Mouse (Mus musculus): ENCODE results near the gene Olfr645.

The Olfr645 gene

DNA sequence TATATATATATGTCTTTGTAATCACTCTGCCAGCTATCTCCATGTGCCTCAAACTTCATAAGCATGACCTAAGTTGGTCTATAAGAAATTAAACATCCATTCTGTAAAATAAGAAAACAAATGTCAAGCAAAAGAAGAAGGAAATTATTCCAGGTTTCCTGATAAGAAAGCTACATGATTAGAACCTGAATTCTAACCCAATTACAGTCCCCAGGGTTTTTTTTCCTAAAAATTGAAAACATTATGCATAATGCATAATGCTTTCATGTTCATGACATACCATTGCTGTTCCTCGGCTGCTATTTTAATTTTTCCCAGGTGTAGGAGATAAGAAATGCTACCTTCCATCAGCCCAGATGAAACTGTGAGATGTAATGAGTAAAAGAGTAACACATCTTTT lies at the start of gene Olfr645:
Gene Olfr645 (minus strand): TSS at position 101 of the 400 bp plus-strand sequence.
- in situ Hi-C loops (cut with MboI, MseI): no loop called here

GRCm38 (mm10) chr7:104129726-104130125 lies 44.5 kb upstream of the Olfr645 start, which contains the start of gene Ubqln5:
TSS of gene Ubqln5 (minus strand) at chr7:104129826.
- in situ Hi-C loops (cut with MboI, MseI): no loop called here

DNA sequence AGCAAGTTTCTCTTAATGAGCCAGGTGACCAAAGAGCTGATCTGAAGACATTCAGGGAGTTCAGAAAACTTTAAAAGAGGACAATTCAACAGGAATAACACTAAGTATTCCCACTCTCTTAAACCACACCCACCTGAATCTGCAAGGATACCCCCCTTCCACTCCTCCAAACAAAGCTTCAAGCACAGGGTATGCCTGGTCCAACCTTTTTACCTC lies 19.4 kb upstream of the Olfr645 start, which contains the start of gene Olfr646:
Gene Olfr646 (plus strand): TSS at position 117 of the 216 bp plus-strand sequence.
- in situ Hi-C loops (cut with MboI, MseI): no loop called here

DNA sequence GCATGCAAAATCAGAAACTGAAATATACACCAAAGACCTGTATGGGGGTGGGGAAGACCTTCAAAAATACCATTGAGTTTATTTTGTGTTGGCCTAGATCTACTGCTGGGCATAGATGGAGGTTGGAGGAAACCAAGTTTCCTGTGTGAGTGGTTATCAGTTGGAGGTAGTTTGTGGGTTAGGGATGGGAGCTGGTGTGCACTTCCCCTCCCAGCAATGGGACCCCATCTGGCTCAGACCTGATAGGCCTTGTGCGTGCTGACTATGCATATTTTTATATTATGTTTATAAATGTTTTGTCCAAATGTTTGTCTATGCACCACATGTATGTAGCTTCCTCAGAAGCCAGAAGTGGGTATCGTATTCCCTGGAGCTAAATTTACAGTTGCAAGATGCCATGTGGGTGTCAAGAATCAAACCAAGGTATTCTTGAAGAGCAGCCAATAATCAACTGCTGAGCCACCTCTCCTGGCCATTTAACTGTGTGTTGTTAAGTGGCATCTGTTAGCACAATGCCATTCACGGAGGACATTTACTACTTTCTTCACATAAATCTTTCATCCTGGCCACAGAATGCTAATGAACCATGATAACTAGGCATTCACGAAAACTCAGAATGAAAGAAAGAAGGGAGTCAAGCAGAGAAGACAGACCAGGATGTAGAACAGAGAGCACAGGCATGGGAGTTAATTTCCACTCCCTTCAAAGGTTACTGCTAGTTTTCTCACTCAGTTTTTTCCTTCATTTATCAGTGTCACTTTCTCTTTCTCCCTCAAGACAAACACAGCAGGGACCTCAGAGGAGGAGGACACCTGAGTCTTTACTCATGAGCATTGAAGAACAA lies 18.9 kb upstream of the Olfr645 start:
- in situ Hi-C loops (cut with MboI, MseI): no loop called here

DNA sequence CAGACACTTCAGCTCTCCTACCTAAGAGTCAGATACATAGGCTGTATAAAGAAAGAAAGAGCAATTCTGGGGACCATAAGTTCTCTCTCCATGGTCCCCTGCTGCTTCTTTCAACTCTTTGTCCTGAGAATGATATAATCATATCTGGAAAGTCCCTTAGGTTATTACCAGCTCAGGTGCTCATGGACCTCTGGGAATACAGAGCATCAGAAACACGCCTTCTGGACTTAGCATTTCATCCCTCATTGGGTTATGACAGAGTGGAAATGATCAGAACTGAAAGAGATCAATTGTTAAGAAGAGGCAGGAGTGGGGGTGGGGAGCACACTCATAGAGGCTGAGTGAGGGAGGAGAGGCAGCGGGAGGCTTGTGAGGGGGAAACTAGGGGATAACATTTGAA lies 13.5 kb downstream of the Olfr645 start, which contains the start of gene Olfr644:
Gene Olfr644 (minus strand): TSS at position 101 of the 400 bp plus-strand sequence.
- in situ Hi-C loops (cut with MboI, MseI): no loop called here

GRCm38 (mm10) chr7:104061345-104061744 lies 23.9 kb downstream of the Olfr645 start, which contains the start of gene 4930516K23Rik:
TSS of gene 4930516K23Rik (minus strand) at chr7:104061445.
- in situ Hi-C loops (cut with MboI, MseI): no loop called here

DNA sequence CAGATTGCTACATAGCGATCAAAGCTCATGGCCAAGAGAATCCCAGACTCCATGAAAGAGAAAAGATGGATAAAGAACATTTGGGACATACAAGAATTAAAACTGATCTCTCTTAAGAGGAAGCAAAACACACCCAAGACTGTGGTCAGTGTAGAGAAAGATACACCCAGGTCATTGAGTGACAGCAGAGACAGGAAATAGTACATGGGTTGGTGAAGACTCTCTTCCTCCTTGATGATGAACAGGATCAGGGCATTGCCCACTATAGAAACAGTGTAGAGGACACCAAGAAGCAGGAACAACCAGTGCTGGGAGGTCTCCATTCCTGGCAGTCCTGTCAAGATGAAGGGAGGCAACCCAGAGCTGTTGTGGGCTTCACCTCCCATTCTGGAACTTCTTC lies 26.1 kb downstream of the Olfr645 start:
- in situ Hi-C loops (cut with MboI, MseI): no loop called here

GRCm38 (mm10) chr7:104052566-104052965 lies 32.7 kb downstream of the Olfr645 start, which contains the start of gene Olfr642:
TSS of gene Olfr642 (minus strand) at chr7:104052666.
- in situ Hi-C loops (cut with MboI, MseI): no loop called here

DNA sequence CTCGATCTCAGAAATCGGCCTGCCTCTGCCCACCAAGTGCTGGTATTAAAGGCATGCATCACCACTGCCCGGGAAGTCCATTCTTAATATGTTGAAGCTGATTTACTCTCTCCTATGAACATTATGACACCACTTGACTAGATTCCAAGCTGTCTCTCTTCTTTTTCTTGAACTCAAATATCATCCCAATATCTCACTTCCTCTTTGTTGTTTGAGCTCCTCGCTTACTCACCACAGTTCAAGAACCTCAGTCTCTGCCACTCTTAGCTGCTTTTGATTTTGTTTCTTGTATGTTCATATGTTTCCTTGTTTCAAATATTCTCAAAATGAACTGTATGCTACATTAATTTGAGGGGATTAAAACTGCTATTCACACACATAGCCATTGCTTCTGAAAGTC lies 34.5 kb downstream of the Olfr645 start:
- in situ Hi-C loops (cut with MboI, MseI): no loop called here

GRCm38 (mm10) chr7:104035145-104035544 lies 50.1 kb downstream of the Olfr645 start, which contains the start of gene Olfr641:
TSS of gene Olfr641 (plus strand) at chr7:104035445.
- in situ Hi-C loops (cut with MboI, MseI): no loop called here
